Mouse (Mus musculus): ENCODE measurements around the gene Cep63. TPM values are rescaled to one million over a fixed set of nuclear protein-coding genes. Genes with fewer than 3 reads are reported as not detected.

Cep63 gene
- polyA plus RNA-seq, 1 experiment from 2014 or later, result 53.9 TPM

GRCm38 (mm10) chr9:102627442-102627841 is 1.1 kb upstream of the Cep63 start:
- Histone ChIP-seq H3K27ac (no peak overlapping the region), H3K9me3 (no peaks in the 10 kb centered on the region), H3K36me3 (peaks cover 8% of the 10 kb centered on the region), H3K27me3 (replicated peaks) (no peaks in the 10 kb centered on the region), H3K4me1 (peaks cover 14% of the 10 kb centered on the region), H3K4me2 (replicated peaks) (peak overlapping the region; percentile 79), H3K4me3 (peak overlapping the region; percentile 84; the same call in 1 of the 2 replicates), H3K9ac (peak overlapping the region; percentile 97)
- 87% methylated on average over 7 of the region's 7 CpGs for WGBS
- ATAC-seq (ENCODE audit: low FRiP score, low read depth), result no peak

GRCm38 (mm10) chr9:102626839-102627225 is 498 bp upstream of the Cep63 start:
- 2% methylated on average over 9 of the region's 9 CpGs for WGBS
- H3K27me3 ChIP-seq (replicated peaks), result no peaks in the 10 kb centered on the region
- no peaks in the 10 kb centered on the region for H3K9me3 ChIP-seq
- peak overlapping the region; percentile 97 for H3K9ac ChIP-seq
- H3K36me3 ChIP-seq, result peaks cover 3% of the 10 kb centered on the region
- H3K27ac ChIP-seq, result no peak overlapping the region
- ATAC-seq (ENCODE audit: low FRiP score, low read depth), result no peak
- peaks cover 14% of the 10 kb centered on the region for H3K4me1 ChIP-seq
- H3K4me3 ChIP-seq, result peak overlapping the region; percentile 84
- H3K4me2 ChIP-seq (replicated peaks), result peak overlapping the region; percentile 79

- peak overlapping the region; percentile 84 for H3K4me3 ChIP-seq
- H3K36me3 ChIP-seq, result no peaks in the 10 kb centered on the region
- peaks cover 14% of the 10 kb centered on the region for H3K4me1 ChIP-seq
- H3K27me3 ChIP-seq (replicated peaks), result no peaks in the 10 kb centered on the region
- peak; percentile 71; the same call in 1 of the 2 replicates for ATAC-seq (ENCODE audit: low FRiP score, low read depth)
- H3K4me2 ChIP-seq (replicated peaks), result peak overlapping the region; percentile 79
- peak overlapping the region; percentile 97 for H3K9ac ChIP-seq
- peak overlapping the region; percentile 96 for H3K27ac ChIP-seq
- no peaks in the 10 kb centered on the region for H3K9me3 ChIP-seq
- under 1% methylated on average over 27 of the region's 27 CpGs for WGBS
Observed at GRCm38 (mm10) chr9:102625401-102625982, 842 bp downstream of the Cep63 start.

- WGBS, result 79% methylated on average over 7 of the region's 7 CpGs
- Histone ChIP-seq H3K4me1 (peaks cover 14% of the 10 kb centered on the region), H3K9ac (no peak overlapping the region), H3K4me3 (no peak overlapping the region), H3K36me3 (peaks cover 4% of the 10 kb centered on the region; the same call in 1 of the 2 replicates), H3K9me3 (no peaks in the 10 kb centered on the region), H3K27ac (no peak overlapping the region), H3K4me2 (replicated peaks) (no peak overlapping the region), H3K27me3 (replicated peaks) (no peaks in the 10 kb centered on the region)
- ATAC-seq (ENCODE audit: low FRiP score, low read depth), result no peak
Observed at GRCm38 (mm10) chr9:102623581-102623980, 2.8 kb downstream of the Cep63 start.

- no peak overlapping the region for H3K4me3 ChIP-seq
- H3K9ac ChIP-seq, result no peak overlapping the region
- H3K4me1 ChIP-seq, result peaks cover 14% of the 10 kb centered on the region
- H3K27me3 ChIP-seq (replicated peaks), result no peaks in the 10 kb centered on the region
- peaks cover 11% of the 10 kb centered on the region; the same call in 1 of the 2 replicates for H3K36me3 ChIP-seq
- H3K4me2 ChIP-seq (replicated peaks), result no peak overlapping the region
- no peak for ATAC-seq (ENCODE audit: low FRiP score, low read depth)
- no peaks in the 10 kb centered on the region for H3K9me3 ChIP-seq
- WGBS, result 86% methylated on average over 6 of the region's 6 CpGs
- H3K27ac ChIP-seq, result no peak overlapping the region
Observed at GRCm38 (mm10) chr9:102622876-102623275, 3.5 kb downstream of the Cep63 start.

GRCm38 (mm10) chr9:102622192-102622857 is 4.0 kb downstream of the Cep63 start:
- Histone ChIP-seq H3K4me1 (peaks cover 10% of the 10 kb centered on the region), H3K9ac (no peak overlapping the region), H3K27ac (no peak overlapping the region), H3K9me3 (no peaks in the 10 kb centered on the region), H3K4me2 (replicated peaks) (no peak overlapping the region), H3K4me3 (no peak overlapping the region), H3K36me3 (peaks cover 11% of the 10 kb centered on the region; the same call in 1 of the 2 replicates), H3K27me3 (replicated peaks) (no peaks in the 10 kb centered on the region)
- 41% methylated on average over 5 of the region's 5 CpGs for WGBS
- no peak for ATAC-seq (ENCODE audit: low FRiP score, low read depth)

GRCm38 (mm10) chr9:102621385-102621784 is 4.9 kb downstream of the Cep63 start:
- H3K36me3 ChIP-seq, result peaks cover 14% of the 10 kb centered on the region; the same call in 1 of the 2 replicates
- no peaks in the 10 kb centered on the region for H3K27me3 ChIP-seq (replicated peaks)
- H3K4me2 ChIP-seq (replicated peaks), result no peak overlapping the region
- ATAC-seq (ENCODE audit: low FRiP score, low read depth), result no peak
- H3K9me3 ChIP-seq, result no peaks in the 10 kb centered on the region
- H3K4me1 ChIP-seq, result peaks cover 4% of the 10 kb centered on the region
- no peak overlapping the region for H3K9ac ChIP-seq
- H3K27ac ChIP-seq, result no peak overlapping the region
- WGBS, result 52% methylated on average over 5 of the region's 5 CpGs
- H3K4me3 ChIP-seq, result no peak overlapping the region

GRCm38 (mm10) chr9:102616267-102616666 is 10.1 kb downstream of the Cep63 start:
- Histone ChIP-seq H3K4me3 (no peak overlapping the region), H3K4me1 (no peaks in the 10 kb centered on the region), H3K27me3 (replicated peaks) (no peaks in the 10 kb centered on the region), H3K27ac (no peak overlapping the region), H3K36me3 (peaks cover 45% of the 10 kb centered on the region), H3K4me2 (replicated peaks) (no peak overlapping the region), H3K9ac (no peak overlapping the region), H3K9me3 (no peaks in the 10 kb centered on the region)
- no peak for ATAC-seq (ENCODE audit: low FRiP score, low read depth)
- WGBS, result 89% methylated on average over 9 of the region's 9 CpGs

GRCm38 (mm10) chr9:102615071-102615470 is 11.3 kb downstream of the Cep63 start:
- Histone ChIP-seq H3K9me3 (no peaks in the 10 kb centered on the region), H3K4me1 (no peaks in the 10 kb centered on the region), H3K27ac (no peak overlapping the region), H3K4me2 (replicated peaks) (no peak overlapping the region), H3K27me3 (replicated peaks) (no peaks in the 10 kb centered on the region), H3K9ac (no peak overlapping the region), H3K36me3 (peaks cover 51% of the 10 kb centered on the region), H3K4me3 (no peak overlapping the region)
- 85% methylated on average over 3 of the region's 3 CpGs for WGBS
- no peak for ATAC-seq (ENCODE audit: low FRiP score, low read depth)

- no peak overlapping the region for H3K4me2 ChIP-seq (replicated peaks)
- no peak overlapping the region for H3K27ac ChIP-seq
- peaks cover 41% of the 10 kb centered on the region for H3K36me3 ChIP-seq
- ATAC-seq (ENCODE audit: low FRiP score, low read depth), result no peak
- WGBS, result 94% methylated on average over 3 of the region's 3 CpGs
- no peaks in the 10 kb centered on the region for H3K27me3 ChIP-seq (replicated peaks)
- H3K4me3 ChIP-seq, result no peak overlapping the region
- H3K9ac ChIP-seq, result no peak overlapping the region
- no peaks in the 10 kb centered on the region for H3K4me1 ChIP-seq
- H3K9me3 ChIP-seq, result no peaks in the 10 kb centered on the region
Observed at GRCm38 (mm10) chr9:102609221-102609620, 17.1 kb downstream of the Cep63 start.

GRCm38 (mm10) chr9:102607471-102607870 is 18.9 kb downstream of the Cep63 start:
- no peaks in the 10 kb centered on the region for H3K4me1 ChIP-seq
- H3K27me3 ChIP-seq (replicated peaks), result no peaks in the 10 kb centered on the region
- H3K27ac ChIP-seq, result no peak overlapping the region
- H3K4me2 ChIP-seq (replicated peaks), result no peak overlapping the region
- no peak overlapping the region for H3K4me3 ChIP-seq
- peaks cover 31% of the 10 kb centered on the region for H3K36me3 ChIP-seq
- no peak for ATAC-seq (ENCODE audit: low FRiP score, low read depth)
- no peak overlapping the region for H3K9ac ChIP-seq
- WGBS, result 62% methylated on average over 5 of the region's 5 CpGs
- H3K9me3 ChIP-seq, result no peaks in the 10 kb centered on the region

- no peaks in the 10 kb centered on the region for H3K9me3 ChIP-seq
- H3K4me2 ChIP-seq (replicated peaks), result no peak overlapping the region
- ATAC-seq (ENCODE audit: low FRiP score, low read depth), result no peak
- H3K27ac ChIP-seq, result no peak overlapping the region
- H3K36me3 ChIP-seq, result peaks cover 28% of the 10 kb centered on the region
- no peaks in the 10 kb centered on the region for H3K27me3 ChIP-seq (replicated peaks)
- no peak overlapping the region for H3K9ac ChIP-seq
- H3K4me3 ChIP-seq, result no peak overlapping the region
- H3K4me1 ChIP-seq, result no peaks in the 10 kb centered on the region
- 76% methylated on average over 6 of the region's 6 CpGs for WGBS
Observed at GRCm38 (mm10) chr9:102605162-102605561, 21.2 kb downstream of the Cep63 start.

GRCm38 (mm10) chr9:102601666-102602065 is 24.7 kb downstream of the Cep63 start:
- ATAC-seq (ENCODE audit: low FRiP score, low read depth), result no peak
- Histone ChIP-seq H3K4me3 (no peak overlapping the region), H3K27me3 (replicated peaks) (no peaks in the 10 kb centered on the region), H3K4me1 (no peaks in the 10 kb centered on the region), H3K36me3 (peaks cover 25% of the 10 kb centered on the region), H3K27ac (no peak overlapping the region), H3K9me3 (no peaks in the 10 kb centered on the region), H3K4me2 (replicated peaks) (no peak overlapping the region), H3K9ac (no peak overlapping the region)
- WGBS, result 86% methylated on average over 2 of the region's 2 CpGs

All from neural tube, embryonic 12.5 days (tissue).